Mouse (Mus musculus) brain, adult 2 months (tissue): Measurements from ENCODE around the gene Slc39a3.
A peak's percentile ranks its signal among the peaks of the same experiment; 100 is the strongest.

Experiments
- DNase-seq: peaks from one replicate; pipeline ENCODE4 v3.0.0; 2011; ENCODE audit warnings: low read depth, low spot score

Slc39a3 gene

GRCm38 (mm10) chr10:80985241-80985969 is 51.8 kb downstream of the Slc39a3 start:
- DNase-seq: peak; percentile 78

DNA sequence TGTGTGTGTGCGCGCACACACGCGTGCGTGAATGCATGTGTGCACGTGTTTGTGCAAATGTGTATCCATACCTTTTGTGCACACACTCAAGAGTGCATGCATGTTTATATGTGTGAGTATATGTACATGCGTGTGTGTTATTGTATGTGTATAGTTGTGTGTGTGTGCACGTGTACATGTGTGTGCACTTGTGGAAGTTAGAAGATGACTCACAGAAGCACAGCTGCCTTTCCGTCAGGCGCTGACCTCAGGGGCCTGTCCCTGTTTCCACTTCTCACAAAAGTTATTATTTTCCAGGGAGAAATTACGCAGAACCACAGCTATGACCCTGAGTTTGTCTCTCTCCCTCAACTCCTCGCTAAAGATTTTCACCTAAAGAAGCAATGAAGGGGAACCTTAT is 53.0 kb downstream of the Slc39a3 start:
- DNase-seq: no peak

- no peak for DNase-seq
Observed at GRCm38 (mm10) chr10:80982381-80982780, 54.8 kb downstream of the Slc39a3 start.

DNA sequence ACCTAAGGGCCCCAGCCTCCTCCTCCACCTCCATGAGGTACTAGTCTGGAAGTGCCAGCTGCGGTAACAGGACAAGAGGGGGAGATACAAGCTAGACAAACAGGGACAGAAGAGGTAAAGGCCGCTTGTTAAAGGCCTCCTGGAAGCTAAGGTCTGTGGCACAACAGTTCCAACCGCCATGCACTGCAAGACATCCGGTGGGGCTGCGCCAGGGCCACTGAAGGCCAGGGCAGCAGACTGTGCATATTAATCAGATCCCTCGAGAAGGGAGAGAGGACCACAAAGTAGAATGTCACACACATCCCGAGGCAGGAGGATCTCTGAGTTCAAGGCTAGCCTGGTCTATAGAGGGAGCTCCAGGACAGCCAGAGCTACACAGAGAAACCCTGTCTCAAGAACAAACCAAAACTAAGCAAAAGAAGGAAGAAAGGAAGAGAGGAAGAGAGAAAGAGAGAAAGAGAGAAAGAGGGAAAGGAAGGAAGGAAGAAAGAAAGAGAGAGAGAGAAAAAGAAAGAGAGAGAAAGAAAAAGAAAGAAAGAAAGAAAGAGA is 55.6 kb downstream of the Slc39a3 start:
- no peak for DNase-seq
